Mouse (Mus musculus) brown adipose tissue, adult 24 weeks (tissue): Measurements from ENCODE around the gene Fsd1. TPM values are rescaled to one million over a fixed set of nuclear protein-coding genes. Genes with fewer than 3 reads are reported as not detected.

ENCODE experiments used
- H3K27ac ChIP-seq: fragments of 200-500 bp; replicated peaks from 2 replicates; pipeline ENCODE4 v1.5.1; 2012; ENCODE audit warnings: low read depth, mild to moderate bottlenecking, low read length
- H3K4me1 ChIP-seq: fragments of 200-500 bp; 2 replicates; pipeline ENCODE4 v1.6.1; 2012; ENCODE audit warnings: low read length, mixed read lengths; ENCODE audit not compliant: control insufficient read depth, insufficient read depth, insufficient read length
- H3K4me3 ChIP-seq: fragments of 200-500 bp; 2 replicates; pipeline ENCODE4 v1.5.1; 2012; ENCODE audit warnings: low read depth, mild to moderate bottlenecking, low read length, moderate library complexity; ENCODE audit not compliant: insufficient read depth
- polyA plus RNA-seq: library from polyadenylated mRNA; stranded (reverse); fragments of >200 nt; gene quantifications from 2 replicates; pipeline ENCODE4 v1.2.4, GENCODE M21; 2012; ENCODE audit not compliant: missing spikeins, insufficient read depth, insufficient read length

Gene Fsd1
- polyA plus RNA-seq, 1 experiment: 0.59 TPM

- Histone ChIP-seq H3K4me1 (0 out of 2 replicates have a peak, but pooled peaks cover 3% of the 10 kb centered on the region), H3K4me3 (no peak overlapping the region; the same call in 1 of the 2 replicates), H3K27ac (no peak overlapping the region)
These were observed 24.4 kb downstream of the Fsd1 start for GRCm38 (mm10) chr17:56010681-56011080.

- H3K4me1 ChIP-seq: 0 out of 2 replicates have a peak, but pooled peaks cover 3% of the 10 kb centered on the region
- H3K4me3 ChIP-seq: no peak overlapping the region
- H3K27ac ChIP-seq: no peak overlapping the region
These were observed 25.1 kb downstream of the Fsd1 start for GRCm38 (mm10) chr17:56011441-56011840.

GRCm38 (mm10) chr17:56015293-56015692 is 29.0 kb downstream of the Fsd1 start:
- no peak overlapping the region for H3K27ac ChIP-seq
- H3K4me3 ChIP-seq: no peak overlapping the region
- no peaks in the 10 kb centered on the region for H3K4me1 ChIP-seq

- Histone ChIP-seq H3K27ac (no peak overlapping the region), H3K4me1 (peaks cover 3% of the 10 kb centered on the region; the same call in 1 of the 2 replicates), H3K4me3 (no peak overlapping the region)
These were observed 30.1 kb downstream of the Fsd1 start for GRCm38 (mm10) chr17:56016382-56016781.

- Histone ChIP-seq H3K27ac (no peak overlapping the region), H3K4me1 (peaks cover 9% of the 10 kb centered on the region), H3K4me3 (no peak overlapping the region)
These were observed 30.8 kb downstream of the Fsd1 start for GRCm38 (mm10) chr17:56016793-56017785.

GRCm38 (mm10) chr17:56017848-56018247 is 31.5 kb downstream of the Fsd1 start:
- Histone ChIP-seq H3K27ac (no peak overlapping the region), H3K4me3 (no peak overlapping the region), H3K4me1 (peaks cover 14% of the 10 kb centered on the region)

- Histone ChIP-seq H3K4me1 (peaks cover 20% of the 10 kb centered on the region), H3K27ac (no peak overlapping the region), H3K4me3 (no peak overlapping the region)
These were observed 32.2 kb downstream of the Fsd1 start for GRCm38 (mm10) chr17:56018347-56019131.

- Histone ChIP-seq H3K27ac (no peak overlapping the region), H3K4me3 (no peak overlapping the region), H3K4me1 (peaks cover 37% of the 10 kb centered on the region)
These were observed 34.2 kb downstream of the Fsd1 start for GRCm38 (mm10) chr17:56020400-56021084.

GRCm38 (mm10) chr17:56021161-56021910 is 35.0 kb downstream of the Fsd1 start:
- Histone ChIP-seq H3K4me1 (peaks cover 39% of the 10 kb centered on the region), H3K4me3 (no peak overlapping the region), H3K27ac (no peak overlapping the region)

GRCm38 (mm10) chr17:56022131-56022988 is 36.1 kb downstream of the Fsd1 start:
- peaks cover 50% of the 10 kb centered on the region for H3K4me1 ChIP-seq
- H3K4me3 ChIP-seq: no peak overlapping the region
- H3K27ac ChIP-seq: no peak overlapping the region

GRCm38 (mm10) chr17:56022989-56023290 is 36.6 kb downstream of the Fsd1 start:
- Histone ChIP-seq H3K27ac (0 out of 2 replicates have a peak overlapping the region, but pooled peaks have one; percentile 8), H3K4me1 (peaks cover 55% of the 10 kb centered on the region), H3K4me3 (no peak overlapping the region)

- Histone ChIP-seq H3K27ac (peak overlapping the region; percentile 28; the same call in 1 of the 2 replicates), H3K4me3 (no peak overlapping the region), H3K4me1 (peaks cover 57% of the 10 kb centered on the region)
These were observed 37.1 kb downstream of the Fsd1 start for GRCm38 (mm10) chr17:56023386-56023785.

- Histone ChIP-seq H3K4me1 (peaks cover 60% of the 10 kb centered on the region), H3K27ac (no peak overlapping the region), H3K4me3 (no peak overlapping the region)
These were observed 38.2 kb downstream of the Fsd1 start for GRCm38 (mm10) chr17:56024476-56024875.

GRCm38 (mm10) chr17:56024931-56025330 is 38.6 kb downstream of the Fsd1 start:
- Histone ChIP-seq H3K27ac (no peak overlapping the region), H3K4me1 (peaks cover 64% of the 10 kb centered on the region), H3K4me3 (no peak overlapping the region)
